Mouse (Mus musculus) cortical plate, adult 2 months (tissue): Measurements from ENCODE around the gene Nt5c3b. TPM values are rescaled to one million over a fixed set of nuclear protein-coding genes. Genes with fewer than 3 reads are reported as not detected.

Source experiments
- H3K27ac ChIP-seq: fragments of 200-500 bp; 2 replicates; pipeline ENCODE4 v1.5.1; 2012; ENCODE audit warnings: low read length, control low read depth, inconsistent platforms; ENCODE audit not compliant: insufficient read depth
- H3K4me1 ChIP-seq: fragments of 200-500 bp; 2 replicates; pipeline ENCODE4 v1.6.1; 2011; ENCODE audit warnings: low read length; ENCODE audit not compliant: control insufficient read depth, insufficient read depth
- H3K4me3 ChIP-seq: fragments of 200-500 bp; 2 replicates; pipeline ENCODE4 v1.5.1; 2011; ENCODE audit warnings: mild to moderate bottlenecking, low read length, control low read depth; ENCODE audit not compliant: insufficient read depth
- CTCF ChIP-seq: fragments of 200-500 bp; IDR thresholded peaks from 2 replicates; pipeline ENCODE4 v1.5.1; 2011; ENCODE audit warnings: mild to moderate bottlenecking, control low read depth, low read length; ENCODE audit not compliant: insufficient read depth; ENCODE audit errors: extremely low read depth
- POLR2A ChIP-seq: fragments of 200-500 bp; IDR thresholded peaks from 2 replicates; pipeline ENCODE4 v1.6.1; 2011; ENCODE audit warnings: mild to moderate bottlenecking, low read length, control low read depth; ENCODE audit not compliant: insufficient read depth; ENCODE audit errors: extremely low read depth
- polyA plus RNA-seq: library from polyadenylated mRNA; depleted of rRNA; stranded (reverse); fragments of >200 nt; gene quantifications from 2 replicates; pipeline ENCODE4 v1.2.3, GENCODE M21; 2012

Nt5c3b gene
- polyA plus RNA-seq, 1 experiment = 70.9 TPM

DNA sequence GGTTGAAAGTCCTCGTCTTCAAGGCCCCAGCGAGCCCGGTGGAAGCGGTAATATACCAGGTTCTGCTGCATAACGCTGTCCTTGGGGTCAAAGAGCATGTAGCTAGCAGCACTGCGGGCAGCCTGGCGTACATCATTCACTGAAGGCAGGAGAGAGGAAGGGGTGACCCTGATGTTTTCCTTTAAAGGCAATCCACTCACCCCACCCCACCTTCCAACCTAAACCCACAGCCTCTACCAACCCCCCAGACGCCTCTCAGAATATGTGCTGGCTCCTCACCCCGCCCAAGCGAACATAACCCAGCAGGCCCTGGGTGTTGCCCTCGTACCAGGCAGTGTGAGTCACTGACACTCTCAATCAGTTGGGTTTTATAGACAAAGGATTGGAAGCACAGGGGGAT lies 29.9 kb downstream of the Nt5c3b start:
- no peak for TF ChIP-seq POLR2A
- no peak for TF ChIP-seq CTCF
- H3K4me1 ChIP-seq = no peaks in the 10 kb centered on the region
- H3K27ac ChIP-seq = peak overlapping the region; percentile 18; the same call in 1 of the 2 replicates
- H3K4me3 ChIP-seq = no peak overlapping the region

DNA sequence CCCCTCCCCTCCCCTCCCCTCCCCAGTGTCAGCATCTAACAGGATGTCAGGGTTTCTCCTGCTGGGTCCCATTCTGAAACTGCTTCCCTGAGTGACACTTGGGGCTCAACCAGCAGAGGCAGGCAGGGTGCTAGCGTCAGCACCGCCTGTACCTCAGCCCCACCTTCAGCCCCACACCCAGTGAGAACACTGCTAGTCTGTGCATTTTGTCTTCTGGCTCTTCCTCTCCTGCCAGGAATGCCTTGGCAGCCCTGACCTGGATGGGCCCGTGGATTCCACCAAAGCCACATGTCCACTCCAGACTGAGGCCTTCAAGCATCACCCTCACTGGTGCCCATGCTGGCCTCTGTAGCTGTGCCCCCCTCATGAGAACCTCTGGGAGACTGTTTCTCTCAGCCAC lies 31.9 kb downstream of the Nt5c3b start:
- Histone ChIP-seq H3K27ac (no peak overlapping the region), H3K4me1 (no peaks in the 10 kb centered on the region)
- TF ChIP-seq CTCF (no peak), POLR2A (no peak)

DNA sequence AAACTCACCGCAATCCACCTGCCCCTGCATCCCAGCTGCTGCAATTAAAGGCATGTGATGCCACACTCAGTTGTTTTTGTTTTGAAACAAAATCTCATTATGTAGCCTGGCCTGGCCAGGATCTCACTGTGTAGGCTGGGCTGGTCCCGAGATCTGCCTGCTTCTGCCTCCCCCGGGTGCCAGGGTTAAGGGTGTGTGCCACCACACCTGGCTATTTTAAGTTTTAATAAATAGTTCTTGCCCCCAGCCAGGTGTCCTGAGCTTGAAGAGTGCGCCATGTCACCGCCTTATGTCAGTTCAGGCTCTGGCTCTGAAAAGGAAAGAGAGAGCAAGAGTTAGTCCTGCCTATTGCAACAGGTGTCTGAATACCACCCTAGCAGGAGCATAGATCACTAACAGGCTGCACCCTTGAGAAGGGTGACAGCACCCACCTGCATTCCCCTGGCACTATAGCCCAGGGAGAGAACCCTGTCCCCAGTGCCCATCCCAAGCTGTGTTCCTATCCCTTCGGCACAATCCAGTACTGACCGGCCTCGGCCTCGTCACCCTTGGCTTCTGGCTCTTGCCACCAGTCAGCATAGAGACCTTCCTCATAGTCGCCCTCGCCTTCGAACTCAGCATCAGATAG lies 32.7 kb downstream of the Nt5c3b start:
- H3K4me3 ChIP-seq = no peak overlapping the region
- no peaks in the 10 kb centered on the region for H3K4me1 ChIP-seq
- no peak for TF ChIP-seq CTCF
- TF ChIP-seq POLR2A = no peak
- no peak overlapping the region for H3K27ac ChIP-seq

More for the DNA sequence above, 31.9 kb downstream of the Nt5c3b start:
- H3K4me3 ChIP-seq = no peak overlapping the region

DNA sequence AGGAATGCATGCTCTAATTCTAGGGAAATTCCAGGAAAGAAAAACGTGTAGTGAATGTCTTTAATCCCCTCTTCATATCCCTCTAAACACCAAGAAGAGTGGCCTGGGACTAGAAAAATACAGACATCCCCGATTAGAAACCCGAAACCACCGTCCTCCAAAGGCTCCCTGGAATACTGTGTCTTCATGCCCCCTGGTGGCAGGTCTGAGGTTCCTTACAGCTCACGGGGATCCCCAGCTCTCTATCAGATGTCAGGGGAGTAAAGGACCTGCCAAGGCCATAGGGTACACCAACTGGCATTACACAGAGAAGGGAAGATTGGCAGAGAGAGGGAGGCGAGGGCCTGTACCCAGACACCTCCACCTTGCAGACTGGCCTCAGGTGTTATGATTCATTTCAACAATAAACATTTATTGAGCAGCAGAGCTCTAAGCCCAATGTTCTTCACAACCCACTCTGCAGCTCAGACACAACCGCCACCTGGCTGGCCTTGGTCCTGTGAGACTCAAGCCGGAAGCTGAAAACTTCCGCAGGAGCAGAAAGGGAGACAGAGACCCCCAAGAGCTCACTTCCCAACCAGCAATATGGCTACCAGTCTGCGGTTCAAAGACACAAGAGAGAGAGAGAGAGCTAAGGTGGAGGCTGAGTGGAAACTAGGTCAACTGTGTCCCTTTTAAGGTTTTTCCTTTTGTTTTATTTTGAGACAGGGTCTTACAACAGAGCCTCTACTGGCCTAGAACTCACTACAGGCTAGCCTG lies 33.4 kb downstream of the Nt5c3b start:
- Histone ChIP-seq H3K27ac (no peak overlapping the region), H3K4me3 (no peak overlapping the region), H3K4me1 (no peaks in the 10 kb centered on the region)
- TF ChIP-seq CTCF (peak; percentile 65), POLR2A (no peak)

DNA sequence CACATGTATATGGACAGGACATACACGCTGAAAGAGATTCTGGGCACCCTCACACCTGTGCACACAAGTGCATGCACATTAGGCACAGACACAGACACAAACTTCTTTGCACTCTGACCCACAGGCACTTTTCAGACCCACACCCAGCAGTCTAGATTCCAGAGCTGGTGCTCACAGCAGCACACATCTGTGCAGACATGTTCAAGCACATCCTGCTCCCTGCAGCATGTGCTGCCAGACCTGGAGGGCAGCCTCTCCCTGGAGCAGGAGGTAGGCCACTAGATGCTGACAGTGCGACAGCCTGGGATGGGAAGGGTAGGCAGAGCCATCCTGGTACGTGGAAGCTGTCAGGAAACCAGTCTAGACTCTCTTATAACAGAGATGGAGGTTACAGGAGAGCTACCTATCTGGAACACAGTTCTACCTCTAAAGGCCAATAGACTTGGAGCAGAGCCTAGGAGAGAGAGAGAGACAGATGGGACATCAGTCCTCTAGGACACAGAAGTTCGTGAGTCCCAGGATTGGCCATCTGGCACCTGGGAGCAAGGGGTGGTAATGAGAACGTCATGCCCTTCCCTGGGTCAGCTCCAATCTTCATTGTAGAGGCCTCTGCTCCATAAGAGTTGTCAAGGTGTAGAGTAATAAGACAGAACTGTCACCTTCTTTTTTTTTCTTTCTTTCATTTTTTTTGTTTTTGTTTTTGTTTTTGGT lies 34.5 kb downstream of the Nt5c3b start:
- H3K4me1 ChIP-seq = no peaks in the 10 kb centered on the region
- no peak overlapping the region for H3K4me3 ChIP-seq
- no peak overlapping the region for H3K27ac ChIP-seq
- TF ChIP-seq POLR2A (no peak), CTCF (no peak)

DNA sequence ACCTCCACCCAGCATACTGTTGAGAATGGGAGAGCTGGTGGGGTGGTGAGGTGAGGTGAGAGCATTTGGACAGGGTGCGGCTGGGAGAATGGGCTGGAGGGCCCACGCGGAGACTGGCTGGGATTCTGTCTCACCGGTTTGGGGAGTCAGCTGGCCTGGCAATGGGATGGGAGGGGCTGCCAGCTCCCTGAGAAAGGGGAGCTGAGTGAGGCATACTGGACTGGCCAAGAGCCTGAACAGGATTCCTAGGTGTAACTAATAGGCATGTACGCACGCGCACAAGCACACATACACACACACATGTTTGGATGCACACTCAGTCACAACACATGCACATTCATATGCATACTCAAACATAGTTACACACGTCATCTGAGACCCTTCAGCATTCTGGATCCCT lies 35.3 kb downstream of the Nt5c3b start:
- Histone ChIP-seq H3K27ac (no peak overlapping the region), H3K4me1 (no peaks in the 10 kb centered on the region), H3K4me3 (no peak overlapping the region)
- TF ChIP-seq CTCF (no peak), POLR2A (no peak)

DNA sequence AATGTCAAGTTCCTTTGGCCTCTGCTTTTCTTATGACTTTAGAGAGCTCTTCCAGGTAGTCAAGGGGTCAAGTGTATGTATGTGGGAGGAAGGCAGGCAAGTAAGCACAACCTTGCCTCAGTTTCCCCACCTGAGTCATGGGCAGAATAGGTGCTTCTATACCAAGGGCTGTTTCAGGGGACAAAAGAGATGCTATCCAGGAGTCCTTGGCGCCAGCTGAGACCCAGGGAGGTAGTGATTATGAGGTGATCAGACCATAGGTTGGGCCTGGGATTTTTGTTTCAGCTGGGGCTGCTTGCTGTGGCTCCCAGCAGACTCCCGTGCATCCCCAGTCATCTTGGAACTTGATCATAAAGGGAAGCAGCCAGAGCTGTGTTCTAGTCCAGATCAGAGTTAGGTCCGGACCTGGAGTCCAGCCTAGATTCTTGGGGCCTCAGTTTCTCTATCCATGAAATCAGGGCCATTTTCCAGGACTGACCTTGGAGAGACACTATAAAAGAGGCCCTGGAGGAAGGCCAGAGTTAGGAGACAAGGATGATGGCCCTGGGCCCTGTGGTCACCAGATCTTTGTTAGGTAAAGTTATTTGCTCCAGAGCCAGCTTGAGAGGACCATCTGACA lies 37.0 kb downstream of the Nt5c3b start:
- no peak overlapping the region for H3K27ac ChIP-seq
- H3K4me3 ChIP-seq = no peak overlapping the region
- no peaks in the 10 kb centered on the region for H3K4me1 ChIP-seq
- TF ChIP-seq POLR2A (no peak), CTCF (no peak)

DNA sequence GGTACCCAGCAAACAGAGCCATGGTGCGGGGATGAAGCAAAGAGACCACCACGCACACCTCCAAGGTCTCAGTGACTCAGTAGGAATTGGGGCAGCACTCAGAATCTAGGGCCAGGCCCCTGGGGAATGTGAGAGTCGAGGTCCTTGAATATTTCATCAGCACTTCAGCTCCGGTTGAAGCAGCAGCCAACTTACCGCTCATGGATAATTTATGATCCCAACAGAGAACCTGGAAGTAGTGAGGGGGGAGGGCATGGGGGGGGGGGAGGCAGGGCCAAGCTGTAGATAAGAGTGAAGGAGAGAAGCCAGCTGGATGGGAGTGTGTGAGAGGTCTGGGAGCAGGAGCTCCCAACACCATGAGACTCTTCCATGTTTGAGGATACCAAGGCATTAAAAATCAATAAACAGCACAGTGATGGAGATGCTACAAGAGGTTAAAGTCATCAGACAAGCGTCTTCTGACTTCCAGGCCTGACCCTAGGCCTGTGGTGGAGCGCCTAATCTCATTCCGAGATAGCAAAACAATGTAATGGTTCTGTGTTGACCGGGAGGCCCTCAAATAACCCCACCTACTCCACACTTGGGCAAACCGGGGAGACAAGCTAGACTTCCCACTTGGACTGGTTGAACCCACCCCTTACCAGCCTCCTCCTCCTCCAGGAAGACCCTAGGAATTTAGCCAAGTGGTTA lies 38.0 kb downstream of the Nt5c3b start:
- TF ChIP-seq POLR2A = no peak
- TF ChIP-seq CTCF = no peak
- Histone ChIP-seq H3K4me3 (no peak overlapping the region), H3K4me1 (no peaks in the 10 kb centered on the region), H3K27ac (no peak overlapping the region)

DNA sequence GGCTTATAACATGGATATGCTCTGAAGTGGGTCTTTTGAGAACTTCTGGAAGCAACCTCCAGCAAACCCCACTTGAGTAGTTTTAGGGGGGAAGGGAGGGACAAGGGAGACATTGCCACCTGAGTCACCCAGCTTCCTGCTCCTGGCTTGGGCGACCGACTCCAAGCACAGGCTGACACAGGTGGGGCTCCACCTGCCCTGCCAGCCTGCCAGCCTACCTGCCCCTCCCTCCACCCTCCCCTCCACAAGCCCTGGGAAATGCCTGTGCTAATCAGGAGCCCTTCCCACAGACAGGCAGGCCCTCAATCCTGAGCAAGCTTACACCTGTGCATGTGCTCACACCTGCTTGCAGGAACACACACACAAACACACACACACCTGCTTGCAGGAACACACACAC lies 38.9 kb downstream of the Nt5c3b start:
- no peak overlapping the region for H3K27ac ChIP-seq
- H3K4me1 ChIP-seq = no peaks in the 10 kb centered on the region
- no peak for TF ChIP-seq CTCF
- TF ChIP-seq POLR2A = no peak
- H3K4me3 ChIP-seq = no peak overlapping the region
